Comparison of ENCODE assay signal across 8 mouse cellular contexts in the genomic region with DNA sequence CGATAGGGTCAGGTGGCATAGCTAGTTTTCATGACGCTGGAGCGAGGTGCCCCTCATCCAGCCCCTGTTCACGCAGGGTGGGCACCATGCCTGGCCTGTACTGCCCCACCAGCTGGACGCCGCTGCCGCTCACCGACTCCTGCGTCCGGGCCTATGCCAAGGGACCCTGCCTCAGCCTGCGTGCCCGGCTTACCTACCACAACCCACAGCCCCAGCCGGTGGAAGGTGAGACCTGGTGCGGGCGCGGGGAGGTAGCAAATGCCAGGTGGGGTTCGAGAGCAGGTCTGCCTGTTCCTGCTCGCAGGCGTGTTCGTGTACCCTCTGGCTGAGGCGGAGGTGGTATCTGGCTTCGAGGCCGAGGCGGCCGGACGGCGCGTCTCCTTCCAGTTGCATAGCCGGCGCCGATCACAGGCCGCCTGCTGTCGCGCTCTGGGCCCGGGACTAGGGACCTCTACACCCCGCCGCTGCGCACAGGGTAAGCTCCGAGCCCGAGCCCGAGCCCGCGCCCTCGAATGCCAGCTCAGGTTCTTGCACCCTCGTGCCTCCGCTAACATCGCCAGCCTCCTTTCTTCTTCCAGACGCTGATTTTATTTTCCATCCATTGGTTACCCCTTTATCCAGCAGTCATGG. TPM values are rescaled to one million over a fixed set of nuclear protein-coding genes. Genes with fewer than 3 reads are reported as not detected.
DNase-seq lines count a peak whose midpoint lies in the region; ATAC-seq and TF ChIP-seq lines count a peak whose summit lies in the region.

No protein-coding gene starts in this region.

- peak overlapping the region; percentile 50 for H3K4me3 ChIP-seq in liver, embryonic 13.5 days (replicated peaks)
- no peak overlapping the region for H3K4me3 ChIP-seq in gastrocnemius, adult 2 months

- ATAC-seq in cerebellum, adult (ENCODE audit: insufficient number of reproducible peaks, low FRiP score, low TSS enrichment), result no peak
- no peak for ATAC-seq in liver, embryonic 13.5 days (ENCODE audit: low read depth)

- H3K27me3 ChIP-seq in liver, embryonic 13.5 days, result peaks cover 80% of the 10 kb centered on the region

- DNase-seq in cerebellum, postnatal 25 days, result peak; percentile 12 to 15
- peak; percentile 36 for DNase-seq in thymus, postnatal 4 days
- no peak for DNase-seq in thymus, postnatal 25 days
- no peak for DNase-seq in liver, embryonic 13.5 days
- no peak for DNase-seq in urinary bladder, adult 18-20 months (ENCODE audit: low spot score in 2 of 2)
- no peak for DNase-seq in urinary bladder, postnatal 25 days (ENCODE audit: low spot score)
- no peak for DNase-seq in gastrocnemius, adult 2 months

- no peak overlapping the region for H3K9ac ChIP-seq in liver, embryonic 13.5 days

- no peak for TF ChIP-seq CTCF in gastrocnemius, adult 2 months (IDR thresholded peaks at IDR 0.05)

- no peak overlapping the region for H3K27ac ChIP-seq in liver, embryonic 13.5 days
- no peak overlapping the region for H3K27ac ChIP-seq in gastrocnemius, adult 2 months

- peak overlapping the region; percentile 71 for H3K4me2 ChIP-seq in liver, embryonic 13.5 days

- no peaks in the 10 kb centered on the region for H3K9me3 ChIP-seq in liver, embryonic 13.5 days (replicated peaks)

- peaks cover 50% of the 10 kb centered on the region for H3K4me1 ChIP-seq in liver, embryonic 13.5 days (replicated peaks)

- no peaks in the 10 kb centered on the region for H3K36me3 ChIP-seq in liver, embryonic 13.5 days

- WGBS in liver, embryonic 13.5 days (ENCODE audit: insufficient replicate concordance), result 7% methylated on average over 48 of the region's 48 CpGs

- intact Hi-C loops in gastrocnemius, adult 2 months (cut with DNase I), result no loop called here

RNA-seq across cellular contexts. Expression of gene Vwa5b2, which starts 1.9 kb away (rescaled TPM):
- polyA plus RNA-seq in liver, embryonic 13.5 days (2015; fragmentation: Nextera tagmentation; extraction: Ambion mirVana), result 0.21 and 0.23 TPM in 2 replicates
- total RNA-seq in gastrocnemius, adult 2 months (2021), result under 1 TPM; 0.08 to 0.20 TPM

RNA-seq across cellular contexts. Expression of gene Eef1akmt4, which starts 20.2 kb away (rescaled TPM):
- polyA plus RNA-seq in liver, embryonic 13.5 days (2015; fragmentation: Nextera tagmentation; extraction: Ambion mirVana), result 21.5 and 23.7 TPM in 2 replicates
- 1 to 10 TPM; 3.4 to 6.3 TPM for total RNA-seq in gastrocnemius, adult 2 months (2021)

RNA-seq across cellular contexts. Expression of gene Gm49333, which starts 20.2 kb away (rescaled TPM):
- not detected in 2 replicates for polyA plus RNA-seq in liver, embryonic 13.5 days (2015; fragmentation: Nextera tagmentation; extraction: Ambion mirVana)
- total RNA-seq in gastrocnemius, adult 2 months (2021), result not detected

RNA-seq across cellular contexts. Expression of gene Alg3, which starts 20.3 kb away (rescaled TPM):
- polyA plus RNA-seq in liver, embryonic 13.5 days (2015; fragmentation: Nextera tagmentation; extraction: Ambion mirVana), result 27.6 and 29.0 TPM in 2 replicates
- 10 to 100 TPM; 13.4 to 14.6 TPM for total RNA-seq in gastrocnemius, adult 2 months (2021)

RNA-seq across cellular contexts. Expression of gene Camk2n2, which starts 29.9 kb away (rescaled TPM):
- polyA plus RNA-seq in liver, embryonic 13.5 days (2015; fragmentation: Nextera tagmentation; extraction: Ambion mirVana), result 0.10 and 0.30 TPM in 2 replicates
- total RNA-seq in gastrocnemius, adult 2 months (2021), result 1 to 10 TPM; 1.1 to 1.3 TPM

Comparison
In these comparisons a context has a peak if more than half of its experiments do, and no peak if none do; other contexts are left out.
1. DNase-seq: peak in cerebellum, postnatal 25 days (2 of 2) and thymus, postnatal 4 days (single experiment); none in thymus, postnatal 25 days (single experiment), liver, embryonic 13.5 days (single experiment), urinary bladder, adult 18-20 months (0 of 2), urinary bladder, postnatal 25 days (single experiment) and gastrocnemius, adult 2 months (single experiment).